Mouse (Mus musculus) hindbrain, embryonic 12.5 days (tissue): ENCODE data around the gene Ubl3. TPM values are rescaled to one million over a fixed set of nuclear protein-coding genes. Genes with fewer than 3 reads are reported as not detected.
A peak's percentile ranks its signal among the peaks of the same experiment; 100 is the strongest.

Experiments used
- ATAC-seq: fragments of 200-750 bp; cut with Nextera tagmentation; 2 replicates; pipeline ENCODE4 v1.8.0; 2017; ENCODE audit warnings: moderate TSS enrichment; ENCODE audit not compliant: low FRiP score
- H3K27ac ChIP-seq: fragments of 300-500 bp; sonication (generic); 2 replicates; pipeline ENCODE4 v1.5.1; 2016; ENCODE audit warnings: mild to moderate bottlenecking
- H3K27me3 ChIP-seq: fragments of 300-500 bp; sonication (generic); 2 replicates; pipeline ENCODE4 v1.6.1; 2016; ENCODE audit warnings: mild to moderate bottlenecking
- H3K36me3 ChIP-seq: fragments of 300-500 bp; sonication (generic); 2 replicates; pipeline ENCODE4 v1.6.1; 2016; ENCODE audit warnings: mild to moderate bottlenecking
- H3K4me1 ChIP-seq: fragments of 300-500 bp; sonication (generic); 2 replicates; pipeline ENCODE4 v1.6.1; 2016
- H3K4me2 ChIP-seq: fragments of 300-500 bp; sonication (generic); replicated peaks from 2 replicates; pipeline ENCODE4 v1.6.1; 2016; ENCODE audit warnings: mild to moderate bottlenecking
- H3K4me3 ChIP-seq: fragments of 300-500 bp; sonication (generic); 2 replicates; pipeline ENCODE4 v1.5.1; 2016; ENCODE audit warnings: mild to moderate bottlenecking
- H3K9ac ChIP-seq: fragments of 300-500 bp; sonication (generic); 2 replicates; pipeline ENCODE4 v1.6.1; 2016; ENCODE audit warnings: mild to moderate bottlenecking, moderate library complexity
- H3K9me3 ChIP-seq: fragments of 300-500 bp; sonication (generic); replicated peaks from 2 replicates; pipeline ENCODE4 v1.6.1; 2016; ENCODE audit warnings: mild to moderate bottlenecking
- WGBS: fragments of 180-500 bp; shearing (Covaris S2); methylation state at CpG from one replicate; pipeline ENCODE4 v1.1.7; 2016; 5-methylcytosine and 5-hydroxymethylcytosine counted together
- polyA plus RNA-seq: library from polyadenylated mRNA; unstranded; fragments of >200 nt; fragmentation: Nextera tagmentation; extraction: Ambion mirVana; gene quantifications from 2 replicates; pipeline ENCODE4 v1.2.1, GENCODE M21; 2016

Ubl3 gene
- polyA plus RNA-seq: 93.4 and 107 TPM in 2 replicates

- ATAC-seq: peak; percentile 97
- Histone ChIP-seq H3K9me3 (no peaks in the 10 kb centered on the region), H3K4me2 (peak within 1 kb of the TSS; percentile 64), H3K27me3 (0 out of 2 replicates have a peak, but pooled peaks cover 4% of the 10 kb centered on the region), H3K4me1 (peaks cover 36% of the 10 kb centered on the region), H3K9ac (peak within 1 kb of the TSS; percentile 76), H3K27ac (peak within 1 kb of the TSS; percentile 98), H3K4me3 (peak within 1 kb of the TSS; percentile 59), H3K36me3 (no peaks in the 10 kb centered on the region)
- WGBS: under 1% methylated on average over 70 of the region's 95 CpGs
Observed at GRCm38 (mm10) chr5:148552187-148553071, at the start of gene Ubl3. Ubl3 (minus strand) TSS chr5:148552789.

GRCm38 (mm10) chr5:148598376-148598775 lies 45.8 kb upstream of the Ubl3 start:
- H3K9me3 ChIP-seq: no peaks in the 10 kb centered on the region
- H3K36me3 ChIP-seq: no peaks in the 10 kb centered on the region
- H3K9ac ChIP-seq: no peak overlapping the region
- no peak overlapping the region for H3K4me3 ChIP-seq
- 39% methylated on average over 9 of the region's 9 CpGs for WGBS
- H3K27me3 ChIP-seq: no peaks in the 10 kb centered on the region
- peaks cover 4% of the 10 kb centered on the region for H3K4me1 ChIP-seq
- ATAC-seq: no peak
- H3K27ac ChIP-seq: no peak overlapping the region
- H3K4me2 ChIP-seq: no peak overlapping the region

- H3K36me3 ChIP-seq: no peaks in the 10 kb centered on the region
- H3K4me3 ChIP-seq: no peak overlapping the region
- H3K27me3 ChIP-seq: no peaks in the 10 kb centered on the region
- no peak overlapping the region for H3K9ac ChIP-seq
- peaks cover 10% of the 10 kb centered on the region for H3K4me1 ChIP-seq
- no peaks in the 10 kb centered on the region for H3K9me3 ChIP-seq
- no peak overlapping the region for H3K27ac ChIP-seq
- no peak for ATAC-seq
- 91% methylated on average over 15 of the region's 15 CpGs for WGBS
- no peak overlapping the region for H3K4me2 ChIP-seq
Observed at GRCm38 (mm10) chr5:148596086-148596753, 43.6 kb upstream of the Ubl3 start.

- Histone ChIP-seq H3K9me3 (no peaks in the 10 kb centered on the region), H3K4me2 (no peak overlapping the region), H3K4me1 (peaks cover 10% of the 10 kb centered on the region), H3K36me3 (no peaks in the 10 kb centered on the region), H3K4me3 (no peak overlapping the region), H3K27ac (no peak overlapping the region), H3K9ac (no peak overlapping the region), H3K27me3 (no peaks in the 10 kb centered on the region)
- no peak for ATAC-seq
- 79% methylated on average over 1 of the region's 1 CpGs for WGBS
Observed at GRCm38 (mm10) chr5:148595459-148595751, 42.8 kb upstream of the Ubl3 start.

GRCm38 (mm10) chr5:148594693-148595458 lies 42.3 kb upstream of the Ubl3 start:
- Histone ChIP-seq H3K27me3 (no peaks in the 10 kb centered on the region), H3K27ac (no peak overlapping the region)
- ATAC-seq: no peak

GRCm38 (mm10) chr5:148593607-148594006 lies 41.0 kb upstream of the Ubl3 start:
- 23% methylated on average over 4 of the region's 4 CpGs for WGBS
- no peak overlapping the region for H3K27ac ChIP-seq
- ATAC-seq: no peak
- peaks cover 16% of the 10 kb centered on the region for H3K4me1 ChIP-seq
- H3K9me3 ChIP-seq: no peaks in the 10 kb centered on the region
- H3K27me3 ChIP-seq: no peaks in the 10 kb centered on the region
- no peak overlapping the region for H3K9ac ChIP-seq
- H3K4me3 ChIP-seq: no peak overlapping the region
- H3K36me3 ChIP-seq: no peaks in the 10 kb centered on the region
- no peak overlapping the region for H3K4me2 ChIP-seq

More at GRCm38 (mm10) chr5:148594693-148595458, 42.3 kb upstream of the Ubl3 start:
- no peaks in the 10 kb centered on the region for H3K9me3 ChIP-seq
- H3K36me3 ChIP-seq: no peaks in the 10 kb centered on the region
- no peak overlapping the region for H3K4me3 ChIP-seq
- H3K4me2 ChIP-seq: no peak overlapping the region
- H3K9ac ChIP-seq: no peak overlapping the region
- H3K4me1 ChIP-seq: peaks cover 10% of the 10 kb centered on the region
- 95% methylated on average over 3 of the region's 3 CpGs for WGBS

- H3K4me3 ChIP-seq: no peak overlapping the region
- H3K9me3 ChIP-seq: no peaks in the 10 kb centered on the region
- no peak for ATAC-seq
- peaks cover 21% of the 10 kb centered on the region for H3K4me1 ChIP-seq
- H3K9ac ChIP-seq: no peak overlapping the region
- H3K27me3 ChIP-seq: no peaks in the 10 kb centered on the region
- WGBS: 49% methylated on average over 7 of the region's 7 CpGs
- no peaks in the 10 kb centered on the region for H3K36me3 ChIP-seq
- no peak overlapping the region for H3K4me2 ChIP-seq
- no peak overlapping the region for H3K27ac ChIP-seq
Observed at GRCm38 (mm10) chr5:148591448-148591862, 38.9 kb upstream of the Ubl3 start.

GRCm38 (mm10) chr5:148590603-148591447 lies 38.2 kb upstream of the Ubl3 start:
- Histone ChIP-seq H3K4me1 (peaks cover 21% of the 10 kb centered on the region), H3K36me3 (no peaks in the 10 kb centered on the region), H3K27me3 (no peaks in the 10 kb centered on the region), H3K9ac (no peak overlapping the region), H3K4me2 (no peak overlapping the region), H3K4me3 (no peak overlapping the region), H3K9me3 (no peaks in the 10 kb centered on the region), H3K27ac (no peak overlapping the region)
- ATAC-seq: no peak
- WGBS: 62% methylated on average over 19 of the region's 20 CpGs

- 66% methylated on average over 3 of the region's 3 CpGs for WGBS
- Histone ChIP-seq H3K4me2 (no peak overlapping the region), H3K9me3 (0 out of 2 replicates have a peak, but pooled peaks cover under 1% of the 10 kb centered on the region), H3K27me3 (no peaks in the 10 kb centered on the region), H3K4me1 (peaks cover 21% of the 10 kb centered on the region), H3K36me3 (no peaks in the 10 kb centered on the region), H3K27ac (no peak overlapping the region), H3K9ac (no peak overlapping the region), H3K4me3 (no peak overlapping the region)
- 0 out of 2 replicates have a peak, but pooled peaks have one; percentile 16 for ATAC-seq
Observed at GRCm38 (mm10) chr5:148588987-148589386, 36.4 kb upstream of the Ubl3 start.

- Histone ChIP-seq H3K9me3 (0 out of 2 replicates have a peak, but pooled peaks cover 6% of the 10 kb centered on the region), H3K4me2 (no peak overlapping the region), H3K4me1 (peaks cover 17% of the 10 kb centered on the region), H3K36me3 (no peaks in the 10 kb centered on the region), H3K4me3 (no peak overlapping the region), H3K27me3 (no peaks in the 10 kb centered on the region), H3K27ac (no peak overlapping the region), H3K9ac (no peak overlapping the region)
- 25% methylated on average over 6 of the region's 6 CpGs for WGBS
- peak; percentile 50; the same call in 1 of the 2 replicates for ATAC-seq
Observed at GRCm38 (mm10) chr5:148588142-148588650, 35.6 kb upstream of the Ubl3 start.

GRCm38 (mm10) chr5:148580388-148580985 lies 27.9 kb upstream of the Ubl3 start:
- WGBS: 89% methylated on average over 13 of the region's 13 CpGs
- Histone ChIP-seq H3K36me3 (no peaks in the 10 kb centered on the region), H3K4me1 (no peaks in the 10 kb centered on the region), H3K9ac (no peak overlapping the region), H3K9me3 (0 out of 2 replicates have a peak, but pooled peaks cover 6% of the 10 kb centered on the region), H3K27ac (no peak overlapping the region), H3K4me2 (no peak overlapping the region), H3K27me3 (no peaks in the 10 kb centered on the region), H3K4me3 (no peak overlapping the region)
- ATAC-seq: no peak
